Mouse (Mus musculus): Measurements from ENCODE around the gene Gnai2. TPM values are rescaled to one million over a fixed set of nuclear protein-coding genes. Genes with fewer than 3 reads are reported as not detected.

Gnai2 gene
- polyA plus RNA-seq, 1 experiment from 2014 or later = 299 TPM

- no peak for ATAC-seq (replicated peaks)
- 11% methylated on average over 20 of the region's 20 CpGs for WGBS
- no peaks in the 10 kb centered on the region for H3K27me3 ChIP-seq (replicated peaks)
- H3K4me2 ChIP-seq = peak overlapping the region; percentile 97
- H3K9ac ChIP-seq = peak overlapping the region; percentile 31
- H3K4me3 ChIP-seq = 0 out of 2 replicates have a peak overlapping the region, but pooled peaks have one; percentile 1
- H3K36me3 ChIP-seq (replicated peaks) = no peaks in the 10 kb centered on the region
- peak overlapping the region; percentile 92 for H3K27ac ChIP-seq
- H3K4me1 ChIP-seq = peaks cover 74% of the 10 kb centered on the region
- H3K9me3 ChIP-seq = no peaks in the 10 kb centered on the region
These were observed 7.5 kb downstream of the Gnai2 start for GRCm38 (mm10) chr9:107627387-107628255.

DNA sequence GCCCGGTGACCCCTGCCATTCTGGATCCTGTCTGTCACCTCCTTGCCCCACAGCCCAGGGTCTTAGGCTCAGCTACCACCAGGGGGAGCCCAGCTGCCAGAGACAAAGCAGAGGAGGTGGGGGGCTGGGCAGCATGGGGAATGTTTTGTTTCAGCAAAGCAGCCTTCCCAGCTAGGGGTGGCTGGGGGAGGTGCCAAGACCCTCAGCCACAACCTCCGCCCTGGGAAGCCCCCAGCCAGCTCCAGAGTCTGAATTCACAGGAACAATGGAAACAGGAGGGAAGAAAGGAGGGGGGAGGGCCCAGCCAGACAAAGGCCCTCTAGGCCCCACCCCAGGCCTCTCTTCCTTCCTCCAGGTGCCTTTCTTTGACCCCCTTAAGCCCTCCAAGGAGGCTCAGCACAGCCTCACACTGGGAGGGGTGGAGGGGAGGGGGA lies 8.3 kb downstream of the Gnai2 start:
- ATAC-seq (replicated peaks) = peak; percentile 73
- H3K9ac ChIP-seq = peak overlapping the region; percentile 31
- peak overlapping the region; percentile 92 for H3K27ac ChIP-seq
- no peaks in the 10 kb centered on the region for H3K27me3 ChIP-seq (replicated peaks)
- H3K9me3 ChIP-seq = no peaks in the 10 kb centered on the region
- H3K36me3 ChIP-seq (replicated peaks) = no peaks in the 10 kb centered on the region
- H3K4me3 ChIP-seq = 0 out of 2 replicates have a peak overlapping the region, but pooled peaks have one; percentile 8
- WGBS = 0% methylated on average over 2 of the region's 2 CpGs
- H3K4me2 ChIP-seq = peak overlapping the region; percentile 97
- H3K4me1 ChIP-seq = peaks cover 67% of the 10 kb centered on the region

GRCm38 (mm10) chr9:107626158-107626843 lies 8.9 kb downstream of the Gnai2 start:
- no peaks in the 10 kb centered on the region for H3K27me3 ChIP-seq (replicated peaks)
- H3K9ac ChIP-seq = peak overlapping the region; percentile 31
- H3K9me3 ChIP-seq = no peaks in the 10 kb centered on the region
- no peaks in the 10 kb centered on the region for H3K36me3 ChIP-seq (replicated peaks)
- peak overlapping the region; percentile 97 for H3K4me2 ChIP-seq
- H3K4me3 ChIP-seq = 0 out of 2 replicates have a peak overlapping the region, but pooled peaks have one; percentile 8
- 23% methylated on average over 15 of the region's 15 CpGs for WGBS
- peaks cover 61% of the 10 kb centered on the region for H3K4me1 ChIP-seq
- peak overlapping the region; percentile 92 for H3K27ac ChIP-seq
- ATAC-seq (replicated peaks) = peak; percentile 50

GRCm38 (mm10) chr9:107625351-107626128 lies 9.6 kb downstream of the Gnai2 start:
- 82% methylated on average over 12 of the region's 12 CpGs for WGBS
- no peaks in the 10 kb centered on the region for H3K9me3 ChIP-seq
- no peak for ATAC-seq (replicated peaks)
- H3K27ac ChIP-seq = peak overlapping the region; percentile 92
- H3K9ac ChIP-seq = no peak overlapping the region
- H3K4me2 ChIP-seq = no peak overlapping the region
- no peaks in the 10 kb centered on the region for H3K27me3 ChIP-seq (replicated peaks)
- H3K4me1 ChIP-seq = peaks cover 54% of the 10 kb centered on the region
- no peak overlapping the region for H3K4me3 ChIP-seq
- no peaks in the 10 kb centered on the region for H3K36me3 ChIP-seq (replicated peaks)

DNA sequence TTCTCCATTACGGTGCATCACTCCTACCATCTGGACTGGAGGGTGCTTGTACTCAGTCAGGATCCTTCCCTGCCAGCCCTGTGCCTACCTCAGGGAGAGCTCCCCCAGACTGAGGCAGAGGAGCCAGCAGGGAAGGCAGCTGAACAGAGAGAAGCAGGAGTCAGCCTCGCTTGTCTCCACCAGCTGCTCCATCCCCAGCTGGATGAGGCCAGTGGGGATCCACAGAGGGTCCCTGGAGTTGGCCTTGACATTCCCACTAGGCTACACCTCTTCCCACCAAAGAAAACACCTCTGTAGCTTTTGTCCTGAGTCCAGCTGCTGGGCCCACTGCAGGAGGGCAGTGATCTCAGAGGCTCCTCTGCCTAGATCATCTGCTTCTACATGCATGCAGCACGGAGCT lies 10.2 kb downstream of the Gnai2 start:
- peaks cover 48% of the 10 kb centered on the region for H3K4me1 ChIP-seq

GRCm38 (mm10) chr9:107624539-107624938 lies 10.6 kb downstream of the Gnai2 start:
- H3K4me1 ChIP-seq = peaks cover 44% of the 10 kb centered on the region
- no peak for ATAC-seq (replicated peaks)
- H3K9ac ChIP-seq = no peak overlapping the region

More for the DNA sequence above, 10.2 kb downstream of the Gnai2 start:
- no peaks in the 10 kb centered on the region; the same call in 1 of the 2 replicates for H3K36me3 ChIP-seq (replicated peaks)
- no peaks in the 10 kb centered on the region for H3K27me3 ChIP-seq (replicated peaks)
- ATAC-seq (replicated peaks) = no peak
- H3K9me3 ChIP-seq = no peaks in the 10 kb centered on the region
- H3K4me3 ChIP-seq = no peak overlapping the region
- peak overlapping the region; percentile 92 for H3K27ac ChIP-seq
- H3K9ac ChIP-seq = no peak overlapping the region
- WGBS = 57% methylated on average over 3 of the region's 3 CpGs
- no peak overlapping the region for H3K4me2 ChIP-seq

GRCm38 (mm10) chr9:107620954-107621353 lies 14.2 kb downstream of the Gnai2 start:
- Histone ChIP-seq H3K4me1 (peaks cover 18% of the 10 kb centered on the region), H3K27me3 (replicated peaks) (no peaks in the 10 kb centered on the region), H3K36me3 (replicated peaks) (peaks cover 23% of the 10 kb centered on the region), H3K27ac (no peak overlapping the region), H3K9ac (no peak overlapping the region), H3K4me3 (no peak overlapping the region), H3K9me3 (no peaks in the 10 kb centered on the region), H3K4me2 (no peak overlapping the region)
- no peak for ATAC-seq (replicated peaks)

More at GRCm38 (mm10) chr9:107624539-107624938, 10.6 kb downstream of the Gnai2 start:
- 72% methylated on average over 5 of the region's 5 CpGs for WGBS
- Histone ChIP-seq H3K36me3 (replicated peaks) (no peaks in the 10 kb centered on the region; the same call in 1 of the 2 replicates), H3K9me3 (no peaks in the 10 kb centered on the region), H3K4me2 (no peak overlapping the region), H3K4me3 (no peak overlapping the region), H3K27ac (peak overlapping the region; percentile 92), H3K27me3 (replicated peaks) (no peaks in the 10 kb centered on the region)

DNA sequence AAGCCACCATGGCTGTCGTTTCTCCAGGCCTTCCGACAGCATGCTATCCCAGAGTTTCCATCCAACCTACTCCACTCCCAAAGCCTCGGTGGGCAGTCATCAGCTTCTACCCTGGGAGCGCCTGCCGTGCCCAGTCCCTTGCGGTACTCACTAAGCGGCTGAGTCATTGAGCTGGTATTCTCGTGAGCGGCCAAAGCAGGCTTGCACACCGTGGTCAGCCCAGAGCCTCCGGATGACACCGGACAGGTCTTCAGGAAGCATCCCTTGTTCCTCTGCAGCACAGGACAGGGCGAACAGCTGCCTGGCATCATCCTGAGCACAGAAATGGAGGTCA lies 15.7 kb downstream of the Gnai2 start:
- Histone ChIP-seq H3K27ac (peak overlapping the region; percentile 60), H3K4me2 (no peak overlapping the region), H3K9ac (no peak overlapping the region), H3K27me3 (replicated peaks) (no peaks in the 10 kb centered on the region), H3K4me1 (peaks cover 17% of the 10 kb centered on the region), H3K4me3 (no peak overlapping the region), H3K9me3 (no peaks in the 10 kb centered on the region), H3K36me3 (replicated peaks) (peaks cover 29% of the 10 kb centered on the region)
- 82% methylated on average over 13 of the region's 13 CpGs for WGBS
- no peak for ATAC-seq (replicated peaks)

DNA sequence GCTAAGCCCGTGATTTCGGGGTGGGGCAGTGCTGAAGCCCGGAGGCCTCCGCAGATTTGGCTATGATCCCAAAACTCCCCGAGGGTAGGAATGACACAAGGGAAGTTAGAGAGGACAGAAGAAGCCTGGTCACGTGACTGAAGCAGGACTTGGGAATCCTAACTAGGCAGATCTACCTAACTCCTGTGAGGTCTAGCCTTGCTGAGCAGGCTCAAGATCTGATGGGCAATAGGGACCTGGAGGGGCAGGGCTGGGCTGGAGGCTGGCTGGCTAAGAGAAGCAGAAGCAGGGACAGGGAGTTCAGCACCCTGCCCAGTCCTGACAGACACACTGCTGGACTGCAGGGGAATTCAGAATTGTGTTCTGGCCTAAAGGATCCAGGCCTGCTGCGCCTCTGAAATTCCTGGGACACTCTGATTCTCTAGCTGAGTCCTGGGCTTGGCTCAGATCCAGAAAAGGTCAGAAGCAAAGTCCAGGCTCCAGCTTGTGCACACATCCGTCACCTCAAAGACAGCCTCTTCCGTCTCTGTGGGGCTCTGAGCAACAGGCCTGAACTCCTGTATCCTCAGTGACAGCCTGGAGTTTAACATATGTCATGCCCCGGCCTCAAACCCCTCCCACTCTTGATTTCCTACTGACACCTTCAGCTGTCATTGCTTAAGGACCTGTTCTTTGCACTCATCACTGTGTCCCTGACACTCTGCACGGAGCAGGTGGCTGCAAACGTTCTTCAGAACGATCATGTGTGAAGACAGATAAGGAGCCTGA lies 16.2 kb downstream of the Gnai2 start:
- Histone ChIP-seq H3K4me3 (no peak overlapping the region), H3K27me3 (replicated peaks) (no peaks in the 10 kb centered on the region), H3K36me3 (replicated peaks) (peaks cover 32% of the 10 kb centered on the region), H3K9ac (no peak overlapping the region; the same call in 1 of the 2 replicates), H3K27ac (peak overlapping the region; percentile 60), H3K4me1 (peaks cover 18% of the 10 kb centered on the region), H3K9me3 (no peaks in the 10 kb centered on the region), H3K4me2 (no peak overlapping the region)
- 54% methylated on average over 13 of the region's 13 CpGs for WGBS
- no peak for ATAC-seq (replicated peaks)

DNA sequence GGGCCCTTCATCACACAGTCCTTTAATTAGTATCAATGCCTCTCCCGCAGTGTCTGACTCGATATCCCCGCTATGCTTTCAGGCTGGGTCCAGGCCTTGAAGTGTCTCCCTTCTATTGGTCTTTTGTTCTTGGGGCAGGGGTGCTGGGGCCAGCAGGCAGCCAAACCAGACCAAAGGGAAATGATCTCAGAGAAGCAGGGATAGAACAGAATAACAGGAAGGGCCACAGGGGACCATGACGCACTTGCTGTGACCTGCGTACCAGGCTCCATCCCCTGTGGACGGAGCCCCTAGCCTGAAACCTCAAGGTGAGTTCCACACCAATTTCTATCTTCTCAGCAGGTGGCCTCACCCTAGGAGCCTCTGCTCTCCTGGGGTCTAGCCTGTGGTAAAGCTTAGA lies 17.1 kb downstream of the Gnai2 start:
- H3K27me3 ChIP-seq (replicated peaks) = no peaks in the 10 kb centered on the region
- H3K27ac ChIP-seq = peak overlapping the region; percentile 60
- H3K4me2 ChIP-seq = no peak overlapping the region
- peaks cover 19% of the 10 kb centered on the region for H3K4me1 ChIP-seq
- H3K36me3 ChIP-seq (replicated peaks) = peaks cover 35% of the 10 kb centered on the region
- H3K9me3 ChIP-seq = no peaks in the 10 kb centered on the region
- no peak overlapping the region for H3K4me3 ChIP-seq
- ATAC-seq (replicated peaks) = no peak
- 85% methylated on average over 6 of the region's 6 CpGs for WGBS
- H3K9ac ChIP-seq = no peak overlapping the region

- no peak overlapping the region for H3K27ac ChIP-seq
- H3K9ac ChIP-seq = no peak overlapping the region
- no peak overlapping the region for H3K4me3 ChIP-seq
- peaks cover 35% of the 10 kb centered on the region for H3K36me3 ChIP-seq (replicated peaks)
- H3K9me3 ChIP-seq = no peaks in the 10 kb centered on the region
- WGBS = 88% methylated on average over 2 of the region's 2 CpGs
- no peaks in the 10 kb centered on the region for H3K27me3 ChIP-seq (replicated peaks)
- no peak overlapping the region for H3K4me2 ChIP-seq
- H3K4me1 ChIP-seq = peaks cover 22% of the 10 kb centered on the region
- no peak for ATAC-seq (replicated peaks)
These were observed 17.7 kb downstream of the Gnai2 start for GRCm38 (mm10) chr9:107617461-107617860.

Data from midbrain, embryonic 15.5 days (tissue).